Mouse (Mus musculus): ENCODE results near the gene Csf3. TPM values are rescaled to one million over a fixed set of nuclear protein-coding genes. Genes with fewer than 3 reads are reported as not detected.

Csf3 gene
- polyA plus RNA-seq, 1 experiment from 2014 or later: 0.08 TPM

- 4% methylated on average over 21 of the region's 21 CpGs for WGBS
- H3K4me1 ChIP-seq (replicated peaks; ENCODE audit: control insufficient read depth, insufficient read depth, low read length): peaks cover 27% of the 10 kb centered on the region
- H3K9me3 ChIP-seq (ENCODE audit: control insufficient read depth): no peaks in the 10 kb centered on the region
- no peaks in the 10 kb centered on the region for H3K27me3 ChIP-seq (replicated peaks; ENCODE audit: control insufficient read depth, insufficient read depth, low read length)
- peak overlapping the region; percentile 91 for H3K4me2 ChIP-seq (replicated peaks; ENCODE audit: low read depth)
- no peaks in the 10 kb centered on the region for H3K36me3 ChIP-seq (ENCODE audit: control insufficient read depth, insufficient read depth)
- ATAC-seq: peak; percentile 34; the same call in 1 of the 2 replicates
- peak overlapping the region; percentile 98 for H3K27ac ChIP-seq (ENCODE audit: low read depth, low read length)
- no peak for TF ChIP-seq CTCF (IDR thresholded peaks at IDR 0.05; ENCODE audit: low read depth)
- peak overlapping the region; percentile 96 for H3K4me3 ChIP-seq (ENCODE audit: low read depth, low read length)
- peak overlapping the region; percentile 97 for H3K9ac ChIP-seq (ENCODE audit: low read depth, low read length)
Observed at GRCm38 (mm10) chr11:98742397-98743291, 41.6 kb downstream of the Csf3 start.

GRCm38 (mm10) chr11:98743655-98744345 lies 42.7 kb downstream of the Csf3 start:
- no peak for ATAC-seq
- TF ChIP-seq CTCF (IDR thresholded peaks at IDR 0.05; ENCODE audit: low read depth): no peak

DNA sequence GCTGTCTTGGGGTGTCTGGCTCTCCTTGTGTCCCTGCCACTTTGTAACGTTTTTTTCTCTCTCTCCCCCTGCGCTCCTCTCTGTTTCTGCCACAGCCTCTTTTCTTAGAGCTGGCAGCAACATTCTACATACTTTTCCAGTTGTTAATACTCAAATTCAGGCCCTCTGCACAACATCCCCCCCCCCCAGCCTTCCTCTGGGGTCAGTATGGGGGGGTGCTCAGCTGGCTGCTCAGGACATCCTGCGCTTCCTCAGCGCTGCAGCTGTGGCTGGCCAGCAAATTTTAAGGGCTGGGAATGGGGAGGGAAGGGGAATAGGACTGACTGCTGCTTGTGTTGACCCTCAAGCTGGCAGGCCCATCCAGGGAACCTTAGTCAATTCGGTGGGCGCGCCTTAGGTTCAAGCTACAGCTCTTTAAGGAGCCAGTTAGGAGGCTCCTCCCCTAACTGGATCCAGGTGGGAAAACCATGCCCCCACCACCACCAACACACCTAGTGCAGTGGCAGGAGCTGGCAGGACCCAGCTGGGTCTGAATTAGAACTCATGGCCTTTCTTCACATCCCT lies 43.5 kb downstream of the Csf3 start:
- ATAC-seq: no peak
- no peaks in the 10 kb centered on the region for H3K9me3 ChIP-seq (ENCODE audit: control insufficient read depth)

More at GRCm38 (mm10) chr11:98743655-98744345, 42.7 kb downstream of the Csf3 start:
- H3K9me3 ChIP-seq (ENCODE audit: control insufficient read depth): no peaks in the 10 kb centered on the region
- H3K4me3 ChIP-seq (ENCODE audit: low read depth, low read length): peak overlapping the region; percentile 96
- 4% methylated on average over 9 of the region's 9 CpGs for WGBS
- H3K9ac ChIP-seq (ENCODE audit: low read depth, low read length): peak overlapping the region; percentile 41
- H3K4me2 ChIP-seq (replicated peaks; ENCODE audit: low read depth): peak overlapping the region; percentile 91
- H3K4me1 ChIP-seq (replicated peaks; ENCODE audit: control insufficient read depth, insufficient read depth, low read length): peaks cover 38% of the 10 kb centered on the region
- H3K27ac ChIP-seq (ENCODE audit: low read depth, low read length): peak overlapping the region; percentile 98
- no peaks in the 10 kb centered on the region for H3K27me3 ChIP-seq (replicated peaks; ENCODE audit: control insufficient read depth, insufficient read depth, low read length)
- no peaks in the 10 kb centered on the region for H3K36me3 ChIP-seq (ENCODE audit: control insufficient read depth, insufficient read depth)

DNA sequence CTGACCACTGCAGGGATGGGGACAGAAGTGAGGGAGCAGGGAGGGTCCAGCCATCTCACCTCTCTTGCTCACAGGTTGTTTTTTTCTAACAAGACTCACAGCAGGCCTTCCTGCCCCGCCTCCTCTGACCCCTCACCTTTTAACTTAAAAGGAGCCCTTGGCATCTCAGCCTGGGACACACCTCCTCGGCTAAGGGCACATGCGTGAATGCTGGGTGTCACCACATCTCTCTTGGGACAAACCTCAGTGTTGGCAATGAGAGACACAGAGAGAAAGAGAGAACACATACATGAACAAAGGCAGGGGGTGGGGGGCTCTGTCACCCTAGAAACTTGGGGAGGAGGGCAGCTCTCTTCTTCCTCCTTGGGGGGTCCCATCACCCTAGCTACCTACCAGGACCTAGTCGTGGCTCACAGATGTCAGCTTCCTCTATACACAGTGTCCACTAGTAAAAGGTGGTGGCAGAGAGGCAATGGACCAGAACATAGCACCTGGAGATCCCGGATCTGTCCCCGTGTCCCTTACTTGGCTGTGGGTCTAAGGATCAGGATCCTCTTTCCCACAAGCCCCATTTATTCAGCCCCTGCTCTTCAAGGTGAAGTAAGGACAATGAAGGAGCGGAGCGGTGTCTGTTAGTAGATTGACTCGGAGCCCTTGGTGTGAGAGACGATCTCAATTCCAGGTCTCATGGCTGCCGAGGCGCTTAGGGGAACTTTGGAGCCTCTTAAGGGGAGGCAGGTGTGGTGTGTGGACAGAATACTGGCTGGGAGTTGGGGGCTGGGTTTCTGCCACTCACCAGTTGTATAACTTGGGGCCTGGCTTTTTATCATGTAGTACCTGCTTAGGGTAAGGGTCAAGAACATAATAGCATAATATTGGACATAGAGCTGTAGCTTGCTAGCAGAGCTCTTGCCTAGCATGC lies 45.1 kb downstream of the Csf3 start:
- H3K4me1 ChIP-seq (replicated peaks; ENCODE audit: control insufficient read depth, insufficient read depth, low read length): peaks cover 40% of the 10 kb centered on the region
- H3K27ac ChIP-seq (ENCODE audit: low read depth, low read length): peak overlapping the region; percentile 89
- H3K36me3 ChIP-seq (ENCODE audit: control insufficient read depth, insufficient read depth): no peaks in the 10 kb centered on the region
- no peak overlapping the region for H3K4me3 ChIP-seq (ENCODE audit: low read depth, low read length)
- ATAC-seq: no peak
- H3K9ac ChIP-seq (ENCODE audit: low read depth, low read length): no peak overlapping the region
- no peaks in the 10 kb centered on the region for H3K27me3 ChIP-seq (replicated peaks; ENCODE audit: control insufficient read depth, insufficient read depth, low read length)
- H3K4me2 ChIP-seq (replicated peaks; ENCODE audit: low read depth): peak overlapping the region; percentile 58
- WGBS: 34% methylated on average over 12 of the region's 12 CpGs
- no peak for TF ChIP-seq CTCF (IDR thresholded peaks at IDR 0.05; ENCODE audit: low read depth)
- no peaks in the 10 kb centered on the region for H3K9me3 ChIP-seq (ENCODE audit: control insufficient read depth)

More for the DNA sequence above, 43.5 kb downstream of the Csf3 start:
- TF ChIP-seq CTCF (IDR thresholded peaks at IDR 0.05; ENCODE audit: low read depth): no peak
- 21% methylated on average over 7 of the region's 7 CpGs for WGBS
- H3K27ac ChIP-seq (ENCODE audit: low read depth, low read length): peak overlapping the region; percentile 98
- H3K9ac ChIP-seq (ENCODE audit: low read depth, low read length): peak overlapping the region; percentile 41; the same call in 1 of the 2 replicates
- peak overlapping the region; percentile 96; the same call in 1 of the 2 replicates for H3K4me3 ChIP-seq (ENCODE audit: low read depth, low read length)
- H3K36me3 ChIP-seq (ENCODE audit: control insufficient read depth, insufficient read depth): no peaks in the 10 kb centered on the region
- peak overlapping the region; percentile 91 for H3K4me2 ChIP-seq (replicated peaks; ENCODE audit: low read depth)
- H3K4me1 ChIP-seq (replicated peaks; ENCODE audit: control insufficient read depth, insufficient read depth, low read length): peaks cover 40% of the 10 kb centered on the region
- H3K27me3 ChIP-seq (replicated peaks; ENCODE audit: control insufficient read depth, insufficient read depth, low read length): no peaks in the 10 kb centered on the region

DNA sequence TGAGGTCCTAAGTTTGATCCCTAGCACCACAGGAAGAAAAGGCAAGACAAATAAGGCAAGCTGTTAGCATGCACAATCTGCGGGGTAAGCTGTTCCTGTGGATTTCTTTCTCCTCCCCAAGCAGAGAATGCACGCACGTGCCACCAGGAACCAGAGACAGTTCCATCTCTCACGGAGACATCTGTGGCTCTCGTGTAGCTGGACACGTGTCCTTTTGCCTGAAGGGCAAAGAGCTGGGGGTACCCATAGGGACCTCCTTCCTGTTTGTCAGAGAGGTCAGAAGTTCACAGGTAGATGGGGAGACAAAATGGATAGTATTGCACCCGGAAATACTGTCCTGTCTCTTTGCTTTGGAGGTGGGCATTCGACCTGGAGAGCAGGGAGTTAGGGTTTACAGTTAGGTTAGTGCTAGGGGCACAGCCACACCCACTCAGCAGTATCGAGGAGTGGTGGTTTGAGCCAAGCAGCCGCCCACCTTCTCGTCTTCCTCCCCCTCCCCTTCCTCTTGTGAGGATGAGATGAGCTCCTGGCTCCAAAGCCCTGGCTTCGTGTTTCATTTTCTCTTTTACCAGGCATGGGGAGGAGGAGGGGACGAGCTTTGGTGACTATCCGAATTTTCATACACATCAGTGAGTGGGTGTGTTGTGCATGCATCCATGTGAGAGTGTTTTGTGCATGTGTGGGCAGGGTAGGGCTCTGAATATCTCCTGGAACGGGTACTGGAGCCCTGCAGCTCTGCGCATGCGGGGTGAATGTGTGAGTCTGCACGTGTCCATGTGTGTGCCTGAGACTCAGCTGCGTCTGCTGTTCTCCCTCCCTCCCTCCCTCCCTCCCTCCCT lies 46.0 kb downstream of the Csf3 start:
- TF ChIP-seq CTCF (IDR thresholded peaks at IDR 0.05; ENCODE audit: low read depth): no peak
- no peaks in the 10 kb centered on the region for H3K9me3 ChIP-seq (ENCODE audit: control insufficient read depth)
- H3K27ac ChIP-seq (ENCODE audit: low read depth, low read length): peak overlapping the region; percentile 89
- H3K36me3 ChIP-seq (ENCODE audit: control insufficient read depth, insufficient read depth): no peaks in the 10 kb centered on the region
- peak; percentile 25 for ATAC-seq
- H3K4me2 ChIP-seq (replicated peaks; ENCODE audit: low read depth): peak overlapping the region; percentile 58
- H3K27me3 ChIP-seq (replicated peaks; ENCODE audit: control insufficient read depth, insufficient read depth, low read length): no peaks in the 10 kb centered on the region
- WGBS: under 1% methylated on average over 19 of the region's 19 CpGs
- H3K4me3 ChIP-seq (ENCODE audit: low read depth, low read length): peak overlapping the region; percentile 26
- H3K9ac ChIP-seq (ENCODE audit: low read depth, low read length): 0 out of 2 replicates have a peak overlapping the region, but pooled peaks have one; percentile 17
- peaks cover 45% of the 10 kb centered on the region for H3K4me1 ChIP-seq (replicated peaks; ENCODE audit: control insufficient read depth, insufficient read depth, low read length)

Measured in intestine, postnatal 0 days (tissue).